Mouse (Mus musculus): ENCODE measurements around the gene Kdm2b.

The Kdm2b gene

DNA sequence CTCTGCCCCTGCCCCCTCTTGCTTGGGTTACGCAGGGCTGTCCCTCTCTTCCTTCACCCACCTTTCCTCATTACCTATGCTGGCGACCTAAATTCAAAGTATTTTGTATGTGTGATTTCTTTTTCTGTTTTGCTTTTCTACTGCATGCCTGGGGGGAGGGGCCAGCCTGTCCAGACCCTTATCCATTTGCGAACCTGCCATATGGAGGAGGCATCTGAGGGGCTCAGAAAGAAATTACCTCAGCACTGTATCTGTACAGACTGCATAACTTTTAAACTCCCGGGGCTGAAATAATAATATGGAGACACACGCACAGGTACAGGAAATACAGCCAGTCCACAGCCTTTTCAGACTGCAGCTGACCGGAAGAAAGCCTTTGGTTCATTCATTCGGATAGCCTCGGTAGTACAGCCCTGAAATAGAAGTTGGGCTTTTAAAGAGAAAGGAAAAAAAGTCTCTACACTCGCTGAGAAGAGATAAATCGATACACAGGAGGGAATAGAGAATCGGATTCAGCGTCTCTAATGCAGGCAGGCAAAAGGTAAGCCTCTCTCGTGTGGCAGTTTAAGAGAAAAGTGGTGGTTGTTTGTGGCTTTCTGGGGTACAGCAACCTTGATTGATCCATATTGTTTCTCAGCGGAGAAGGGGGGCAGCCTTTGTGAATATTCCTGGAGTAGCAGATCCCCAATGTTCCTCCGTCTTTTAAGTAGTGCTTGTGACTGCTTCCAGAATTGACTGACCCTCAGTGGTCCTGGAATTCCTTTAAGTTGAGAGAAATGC, at the start of gene Kdm2b:
Gene Kdm2b (minus strand): TSS at position 273 of the 780 bp plus-strand sequence.
- peak; percentile 34 to 46 for DNase-seq

- peak; percentile 89 to 90 for DNase-seq
Observed at GRCm38 (mm10) chr5:123039120-123039752, 49.6 kb upstream of the Kdm2b start.

DNA sequence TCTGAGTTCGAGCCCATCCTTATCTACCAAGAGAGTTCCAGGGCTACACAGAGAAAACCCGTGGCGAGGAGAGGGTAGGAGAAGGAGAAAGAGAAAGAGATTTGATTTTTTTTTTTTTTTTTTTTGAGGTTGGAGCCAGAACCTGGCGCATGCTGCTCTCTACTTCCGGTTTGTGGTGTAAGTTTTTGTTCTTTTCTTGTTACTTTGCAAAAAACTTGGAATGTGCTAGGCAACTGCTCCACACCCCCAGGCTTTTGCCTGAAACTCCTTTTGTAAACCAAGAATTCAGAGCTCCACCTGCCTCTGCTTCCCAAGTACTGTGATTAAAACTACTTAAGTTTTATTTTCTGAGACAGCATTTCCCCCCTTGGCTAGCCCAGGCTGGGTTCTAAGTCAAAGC, 48.5 kb upstream of the Kdm2b start:
- no peak for DNase-seq

- peak; percentile 87 to 93 for DNase-seq
Observed at GRCm38 (mm10) chr5:123035564-123035963, 45.9 kb upstream of the Kdm2b start.

- no peak for DNase-seq
Observed at GRCm38 (mm10) chr5:123035089-123035488, 45.5 kb upstream of the Kdm2b start.

DNA sequence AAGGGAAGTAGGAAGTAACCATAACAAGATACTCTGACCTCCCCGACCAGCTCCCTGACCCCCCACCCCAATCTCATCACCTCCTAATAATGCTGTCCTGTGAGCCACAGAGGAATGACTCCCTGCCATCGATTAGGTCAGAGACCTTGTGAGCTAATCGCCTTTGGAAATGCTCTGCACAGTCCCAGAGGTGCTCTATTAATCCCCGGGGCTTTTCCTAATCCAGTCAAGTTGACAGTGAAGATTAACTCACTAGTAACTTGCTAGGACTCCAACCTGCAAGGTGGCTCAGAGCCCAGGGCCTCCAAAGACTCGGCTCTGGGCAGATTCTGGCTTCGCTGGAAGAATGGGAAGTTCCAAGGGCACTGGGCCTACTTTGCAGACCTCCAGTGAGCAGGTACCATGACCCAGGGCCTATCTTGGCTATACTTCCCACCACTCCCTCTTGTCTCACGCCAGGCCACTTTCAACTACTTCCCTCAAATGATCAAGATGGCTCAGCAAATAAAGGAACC, 44.1 kb upstream of the Kdm2b start:
- peak in 1 of 2 experiments; percentile 39 for DNase-seq

DNA sequence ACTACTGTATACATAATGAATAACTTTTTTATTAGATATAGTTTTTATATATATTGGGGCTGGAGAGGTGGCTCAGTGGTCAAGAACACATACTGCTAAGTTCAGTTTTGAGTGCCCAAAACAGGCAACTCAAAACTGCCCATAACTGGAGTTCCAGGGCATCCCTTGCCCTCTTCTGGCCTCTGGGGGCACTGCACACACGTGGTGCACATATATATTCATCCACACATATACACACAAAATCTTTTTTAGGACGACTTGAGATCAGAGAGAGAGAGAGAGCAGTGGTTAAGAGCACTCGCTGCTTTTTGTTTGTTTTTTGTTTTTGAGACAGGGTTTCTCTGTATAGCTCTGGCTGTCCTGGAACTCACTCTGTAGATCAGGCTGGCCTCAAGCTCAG, 41.7 kb upstream of the Kdm2b start:
- DNase-seq = no peak

DNA sequence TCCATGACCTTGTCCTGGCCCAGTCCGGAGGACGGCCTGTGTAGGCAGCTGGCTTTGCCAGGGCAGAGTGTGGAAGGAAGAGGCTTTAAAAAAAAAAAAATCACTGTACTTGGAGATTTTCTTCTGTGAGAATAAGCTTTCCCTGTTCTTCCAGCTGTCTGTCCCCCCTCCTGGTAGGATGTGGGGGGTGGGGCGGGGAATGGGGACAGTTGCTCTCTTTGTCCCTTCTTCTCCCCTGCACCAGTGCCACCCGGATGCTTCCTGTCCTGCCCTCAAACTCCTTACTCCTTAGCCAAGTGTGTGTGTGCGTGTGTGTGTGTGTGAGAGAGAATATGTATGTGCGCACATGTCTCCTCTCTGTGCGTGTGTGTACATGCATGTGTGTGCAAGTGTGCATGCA, 40.1 kb upstream of the Kdm2b start:
- DNase-seq = no peak

- DNase-seq = peak; percentile 46 to 83
Observed at GRCm38 (mm10) chr5:123027436-123027835, 37.8 kb upstream of the Kdm2b start.

DNA sequence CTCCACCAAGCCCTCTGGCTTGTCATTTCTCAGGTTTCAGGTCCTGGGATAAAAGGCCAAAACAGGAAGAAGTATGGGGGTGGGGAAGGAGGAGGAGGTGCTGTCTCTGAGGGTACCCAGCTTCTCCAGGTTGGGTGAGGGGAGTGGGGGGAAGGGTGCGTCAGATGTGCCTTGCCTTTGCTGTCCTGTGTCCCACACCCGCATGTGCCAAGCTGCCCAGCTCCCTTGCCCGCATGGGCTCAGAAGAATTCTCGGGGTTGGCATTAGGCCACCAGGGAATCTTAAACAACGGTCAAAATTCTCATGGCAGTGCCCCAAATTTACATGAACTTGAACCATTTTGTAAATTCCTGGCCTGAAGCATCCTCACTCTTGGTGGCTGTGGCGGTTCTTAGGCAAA, 36.8 kb upstream of the Kdm2b start:
- DNase-seq = peak; percentile 64 to 72

DNA sequence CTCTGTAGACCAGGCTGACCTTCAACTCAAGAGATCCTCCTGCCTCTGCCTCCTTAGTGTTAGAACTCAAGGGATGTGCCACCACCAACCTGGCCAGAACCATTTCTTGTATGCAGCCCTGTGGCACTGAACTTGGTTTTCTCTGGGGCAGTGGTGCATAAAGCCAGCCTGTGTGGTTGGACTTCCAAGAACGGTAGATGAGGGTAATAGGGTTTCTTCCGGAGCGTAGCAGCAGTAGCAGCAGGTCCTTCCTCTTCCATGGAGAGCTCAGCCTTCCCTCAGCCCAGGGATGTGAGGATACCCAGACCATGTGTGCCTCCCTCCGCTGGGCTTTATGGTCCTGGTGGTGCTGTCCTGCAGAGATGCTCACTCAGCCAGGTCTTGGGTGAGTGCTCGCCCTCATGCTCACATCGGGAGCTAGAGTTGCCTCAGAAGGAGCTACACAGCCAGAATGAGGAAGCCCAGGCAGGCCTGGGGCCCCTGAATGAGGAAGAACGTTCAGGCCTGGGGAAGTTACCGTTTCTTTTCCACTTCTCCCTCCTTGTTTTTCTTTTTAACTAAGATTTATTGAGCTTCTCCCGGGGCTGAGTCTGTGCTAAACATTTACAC, 35.4 kb upstream of the Kdm2b start:
- DNase-seq = peak in 1 of 2 experiments; percentile 57

- no peak for DNase-seq
Observed at GRCm38 (mm10) chr5:123024312-123024711, 34.7 kb upstream of the Kdm2b start.

GRCm38 (mm10) chr5:123023049-123023448, 33.4 kb upstream of the Kdm2b start:
- DNase-seq = peak in 1 of 2 experiments; percentile 60

GRCm38 (mm10) chr5:123021438-123021837, 31.8 kb upstream of the Kdm2b start:
- no peak for DNase-seq

GRCm38 (mm10) chr5:123020426-123020825, 30.8 kb upstream of the Kdm2b start:
- no peak for DNase-seq

DNA sequence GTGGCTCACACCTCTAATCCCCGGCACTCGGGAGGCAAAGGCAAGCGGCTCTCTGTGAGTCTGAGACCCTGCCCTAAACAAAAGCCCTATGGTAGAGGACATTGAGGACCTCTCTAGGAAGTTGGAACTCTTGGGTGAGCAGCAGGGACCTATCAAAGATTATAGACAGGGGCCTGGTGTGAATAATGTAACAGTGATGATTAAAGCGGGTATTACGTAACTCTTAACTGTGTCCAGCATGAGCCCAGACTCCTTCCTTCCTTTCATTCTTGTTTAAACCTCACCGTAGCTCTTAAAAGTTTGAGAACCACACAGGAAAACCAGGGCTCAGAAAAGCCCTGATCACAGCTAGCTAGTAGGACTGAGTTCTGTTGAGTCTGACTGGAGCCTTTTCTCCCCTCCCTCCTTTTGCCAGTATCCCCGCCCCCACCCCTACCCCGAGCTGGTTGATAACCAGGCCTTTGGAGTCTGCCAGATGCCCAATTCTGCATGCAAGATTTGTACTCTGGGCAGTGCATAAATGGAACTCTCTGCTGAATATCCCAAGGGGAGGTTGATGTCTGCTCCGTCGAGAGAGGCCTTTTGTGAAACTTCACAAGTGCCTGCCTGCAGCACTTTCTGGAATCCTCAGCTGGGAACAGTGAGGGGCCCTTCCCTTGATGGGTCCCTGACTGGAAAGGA, 29.9 kb upstream of the Kdm2b start:
- DNase-seq = no peak

DNA sequence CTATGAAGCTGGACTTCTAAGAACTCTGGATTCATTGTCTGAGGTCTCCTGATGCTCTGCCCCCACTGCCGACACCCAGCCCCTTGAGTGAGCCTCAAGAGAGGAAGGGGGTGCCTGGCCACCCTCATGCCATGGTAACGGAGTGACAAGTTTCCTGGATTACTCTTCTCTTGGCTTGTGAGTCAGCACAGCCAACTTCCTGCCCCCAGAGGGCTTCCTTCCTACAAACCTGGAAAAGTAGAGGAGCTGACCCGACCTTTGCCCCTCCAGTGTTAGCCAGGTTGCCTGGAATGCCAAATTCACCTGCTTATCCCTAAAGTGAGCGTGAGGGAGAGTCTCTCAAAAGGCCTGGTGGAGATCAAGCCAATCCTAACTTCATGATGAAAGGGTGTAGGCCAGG, 27.9 kb upstream of the Kdm2b start:
- peak; percentile 42 to 58 for DNase-seq

DNA sequence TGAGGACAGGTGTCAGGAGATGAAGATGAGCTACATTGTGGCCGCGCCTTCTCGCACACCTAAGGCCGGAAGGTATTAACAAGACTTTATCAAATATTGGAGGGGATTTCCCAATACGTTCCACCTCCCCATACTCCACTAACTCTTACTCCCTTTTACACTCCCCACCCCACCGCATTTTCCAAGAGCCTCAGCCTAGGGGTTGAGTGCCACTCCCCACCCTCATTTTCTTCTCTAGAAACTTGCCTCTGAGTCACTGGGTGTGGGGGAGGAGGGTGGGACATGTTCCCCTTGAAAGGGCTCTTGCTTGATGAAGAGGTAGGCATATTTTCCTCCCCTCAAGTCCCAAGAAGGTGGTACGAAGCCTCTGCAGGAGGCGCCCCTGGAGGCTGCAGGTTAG, 26.3 kb upstream of the Kdm2b start:
- DNase-seq = no peak

DNA sequence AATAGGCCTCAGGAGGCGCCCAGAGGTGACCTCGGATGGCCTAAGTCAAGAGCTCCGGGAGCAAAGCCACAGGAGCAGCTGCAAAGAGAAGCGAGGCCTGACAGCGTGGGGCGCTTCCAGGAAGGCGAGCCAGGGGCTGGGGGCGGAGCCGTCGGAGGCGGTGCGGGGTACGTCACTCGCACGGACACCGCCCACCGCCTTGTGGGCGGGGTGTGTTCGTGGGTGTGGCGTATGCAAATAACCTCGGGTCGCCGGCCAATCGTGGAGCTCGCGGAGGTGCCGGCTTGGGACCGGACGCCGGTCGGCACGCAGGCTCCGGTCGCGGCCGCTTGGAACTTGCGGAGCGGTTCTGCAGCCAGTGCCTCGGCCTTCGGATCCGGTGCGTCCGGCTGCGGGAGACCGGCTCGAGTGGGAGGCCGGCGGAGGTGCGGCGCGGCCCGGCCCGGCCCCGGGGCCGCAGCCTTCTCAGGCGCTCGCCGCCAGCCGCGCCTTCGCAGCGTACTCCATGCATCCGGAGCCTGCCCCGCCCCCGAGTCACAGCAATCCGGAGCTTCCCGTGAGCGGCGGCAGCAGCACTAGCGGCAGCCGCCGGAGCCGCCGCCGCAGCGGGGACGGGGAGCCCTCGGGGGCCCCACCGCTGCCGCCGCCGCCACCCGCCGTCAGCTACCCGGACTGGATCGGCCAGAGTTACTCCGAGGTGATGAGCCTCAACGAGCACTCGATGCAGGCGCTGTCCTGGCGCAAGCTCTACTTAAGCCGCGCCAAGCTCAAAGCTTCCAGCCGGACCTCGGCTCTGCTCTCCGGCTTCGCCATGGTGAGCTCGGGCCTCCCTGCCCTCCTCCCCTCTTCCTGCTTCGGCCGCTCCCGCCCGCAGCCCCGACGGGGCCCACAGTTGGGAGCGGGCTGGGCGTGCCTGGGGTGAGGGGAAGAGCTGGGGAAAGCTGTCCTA, 25.4 kb upstream of the Kdm2b start, which contains the start of gene Orai1:
Gene Orai1 (plus strand): TSS at position 322 of the 949 bp plus-strand sequence.
- DNase-seq = peak; percentile 98 to 99

- peak; percentile 75 to 76 for DNase-seq
Observed at GRCm38 (mm10) chr5:123013599-123014315, 24.1 kb upstream of the Kdm2b start.

- DNase-seq = no peak
Observed at GRCm38 (mm10) chr5:123011705-123012104, 22.1 kb upstream of the Kdm2b start.
